Mouse (Mus musculus) kidney, adult 2 months (tissue): ENCODE results near the gene Abcb4. TPM values are rescaled to one million over a fixed set of nuclear protein-coding genes. Genes with fewer than 3 reads are reported as not detected.

ENCODE experiments used
- polyA plus RNA-seq: library from polyadenylated mRNA; depleted of rRNA; stranded (reverse); fragments of >200 nt; gene quantifications from 2 replicates; pipeline ENCODE4 v1.2.3, GENCODE M21; 2012; rRNA removed

The Abcb4 gene
- polyA plus RNA-seq, 1 experiment, result 0.33 TPM

Other genes starting within 250 kb of the Abcb4 start
- gene Abcb1a, start 233.6 kb upstream of the Abcb4 start, polyA plus RNA-seq, result 4.8 and 4.9 TPM in 2 replicates
- gene Abcb1b, start 95.6 kb upstream of the Abcb4 start, polyA plus RNA-seq, result 8.4 and 10.2 TPM in 2 replicates
- 39.7 and 43.5 TPM in 2 replicates for gene Crot, start 103.6 kb downstream of the Abcb4 start, polyA plus RNA-seq
- 48.0 and 49.5 TPM in 2 replicates for gene Tmem243, start 207.0 kb downstream of the Abcb4 start, polyA plus RNA-seq